Mouse (Mus musculus): ENCODE measurements at regions not wholly inside any gene's neighbourhood (a gene's known extent, or its start where the extent isn't known, plus 50 kb on each side); places are given as distances from the start of the nearest gene placed in this dataset.

GRCm38 (mm10) chr8:89387295-89387694 lies 343.3 kb upstream of the Sall1 start:
- no peak for TF ChIP-seq CTCF (IDR thresholded peaks at IDR 0.05; ENCODE audit: extremely low read depth, insufficient read length, insufficient replicate concordance, low read depth, low read length)
- no peak for TF ChIP-seq POLR2A (IDR thresholded peaks at IDR 0.05; ENCODE audit: low read depth, low read length)

Measured in small intestine, adult 2 months (tissue).